Mouse (Mus musculus): ENCODE measurements around the gene Phb2.
"Not testable (repeated sequence)": the region's sequence is repeated elsewhere in the genome, so short reads cannot be mapped to it uniquely, and the experiment has no call there.

The Phb2 gene

GRCm38 (mm10) chr6:124711824-124712782 is at the start of gene Phb2, which contains the start of gene Emg1:
Gene Phb2, plus strand, starts transcription at chr6:124712336.
Gene Emg1, minus strand, starts transcription at chr6:124712178.
- peak; percentile 99 for DNase-seq (ENCODE audit: low spot score)

DNA sequence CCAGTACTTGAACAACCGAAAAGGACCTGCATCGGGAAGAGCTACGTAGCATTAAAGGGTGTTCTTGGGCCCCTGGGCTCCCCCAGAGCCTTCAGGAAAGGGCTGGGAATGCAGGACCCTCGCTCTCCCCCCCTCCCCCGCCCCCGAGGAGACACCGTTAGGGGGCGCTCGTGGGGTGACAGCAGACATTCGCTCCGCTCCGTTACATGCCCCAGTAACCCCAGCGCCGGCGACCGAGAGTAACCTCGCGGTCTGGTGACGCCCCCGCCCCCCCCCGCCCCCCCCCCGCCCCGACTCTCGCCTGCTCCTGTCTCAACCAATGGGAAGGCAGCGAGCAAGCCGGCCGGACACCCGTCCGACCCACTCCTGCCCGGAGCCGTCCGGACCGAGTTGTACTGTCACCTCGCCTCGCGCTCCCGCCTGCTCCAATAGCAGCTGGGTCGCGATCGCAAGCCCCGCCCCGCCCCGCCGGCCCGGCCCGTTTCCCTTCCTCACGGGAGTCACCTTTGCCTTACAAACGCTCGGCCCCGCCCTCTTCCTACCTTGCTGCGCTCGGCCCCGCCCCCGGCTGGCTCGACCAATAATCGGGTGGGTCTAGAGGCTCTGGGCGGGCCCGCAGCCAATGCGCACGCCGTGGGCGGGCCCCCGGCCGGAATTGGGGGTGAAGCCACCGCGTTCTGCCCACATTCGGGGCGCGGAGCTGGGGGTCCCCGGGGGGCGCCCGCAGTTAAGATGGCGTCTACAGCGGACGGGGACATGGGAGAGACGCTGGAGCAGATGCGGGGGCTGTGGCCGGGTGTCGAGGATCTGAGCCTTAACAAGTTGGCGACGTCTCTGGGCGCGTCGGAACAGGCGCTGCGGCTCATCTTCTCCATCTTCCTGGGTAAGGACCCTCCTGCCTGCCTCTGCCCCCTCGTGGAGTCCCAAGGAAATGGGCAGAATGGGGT is 49.4 kb upstream of the Phb2 start, which contains the start of gene Lpcat3:
Gene Lpcat3, plus strand, starts transcription at position 551 of the 947 bp plus-strand sequence.
- peak; percentile 98 for DNase-seq (ENCODE audit: low spot score)

GRCm38 (mm10) chr6:124663424-124663795 is 48.7 kb upstream of the Phb2 start:
- no peak for DNase-seq (ENCODE audit: low spot score)

DNA sequence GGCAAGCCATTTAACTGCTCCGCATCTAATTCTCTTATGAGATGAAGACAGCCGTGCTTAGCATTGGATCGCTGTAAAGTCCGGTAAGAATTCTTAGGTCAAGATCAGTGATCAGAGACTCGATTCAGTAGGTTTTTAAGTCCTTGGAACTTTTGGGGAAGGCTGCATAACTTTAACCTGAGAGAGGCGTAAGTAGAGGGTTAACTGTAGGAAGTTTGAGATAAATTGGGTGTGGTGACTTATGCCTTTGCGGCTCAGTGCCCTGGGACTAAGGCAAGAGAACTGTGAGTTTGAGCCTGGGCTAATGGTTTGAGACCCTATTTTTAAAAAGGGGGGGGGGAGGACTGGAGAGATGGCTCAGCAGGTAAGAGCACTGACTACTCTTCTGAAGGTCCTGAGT is 47.9 kb upstream of the Phb2 start:
- no peak for DNase-seq (ENCODE audit: low spot score)

DNA sequence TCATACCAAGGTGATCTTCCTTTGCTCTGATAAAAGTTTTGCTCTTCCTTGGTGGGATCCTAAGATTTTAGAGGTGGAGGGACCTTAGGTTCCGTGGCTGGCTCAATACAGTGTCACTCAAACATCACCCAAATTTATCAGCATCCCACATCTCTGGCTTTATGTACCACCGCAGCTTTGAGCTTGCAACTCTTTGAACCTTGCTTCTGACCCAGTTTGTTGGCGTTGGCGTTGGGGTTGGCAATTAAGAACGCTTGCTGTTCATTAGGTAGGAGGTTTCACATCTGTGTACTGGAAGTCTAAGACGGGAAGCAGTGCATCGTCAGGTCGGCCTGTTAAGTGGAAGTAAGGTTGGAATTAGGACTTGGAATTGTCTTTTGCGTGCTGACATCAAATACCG is 47.1 kb upstream of the Phb2 start:
- DNase-seq (ENCODE audit: low spot score), result no peak

- no peak for DNase-seq (ENCODE audit: low spot score)
These were observed 42.8 kb upstream of the Phb2 start for GRCm38 (mm10) chr6:124669234-124669859.

- DNase-seq (ENCODE audit: low spot score), result no peak
These were observed 41.7 kb upstream of the Phb2 start for GRCm38 (mm10) chr6:124670281-124670900.

DNA sequence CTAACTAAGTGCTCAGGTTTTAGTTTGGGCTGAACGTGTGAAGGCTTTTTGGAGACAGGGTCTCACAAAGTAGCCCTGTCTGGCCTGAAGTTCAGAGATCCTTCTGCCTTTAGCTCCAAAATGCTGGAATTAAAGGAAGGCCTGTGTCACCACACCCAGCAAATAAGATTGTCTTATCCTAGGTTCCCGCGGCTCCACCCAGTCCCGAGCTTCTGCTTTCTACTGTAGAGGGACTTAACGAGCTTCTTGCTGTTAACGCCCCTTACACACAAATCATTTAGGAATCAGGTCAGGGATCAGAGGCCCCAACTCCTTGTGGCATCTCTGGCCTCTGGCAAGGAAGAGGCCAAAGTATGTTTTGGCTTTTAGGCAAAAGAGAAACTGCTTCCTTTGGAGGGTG is 40.0 kb upstream of the Phb2 start:
- no peak for DNase-seq (ENCODE audit: low spot score)

- no peak for DNase-seq (ENCODE audit: low spot score)
These were observed 38.5 kb upstream of the Phb2 start for GRCm38 (mm10) chr6:124673619-124674018.

DNA sequence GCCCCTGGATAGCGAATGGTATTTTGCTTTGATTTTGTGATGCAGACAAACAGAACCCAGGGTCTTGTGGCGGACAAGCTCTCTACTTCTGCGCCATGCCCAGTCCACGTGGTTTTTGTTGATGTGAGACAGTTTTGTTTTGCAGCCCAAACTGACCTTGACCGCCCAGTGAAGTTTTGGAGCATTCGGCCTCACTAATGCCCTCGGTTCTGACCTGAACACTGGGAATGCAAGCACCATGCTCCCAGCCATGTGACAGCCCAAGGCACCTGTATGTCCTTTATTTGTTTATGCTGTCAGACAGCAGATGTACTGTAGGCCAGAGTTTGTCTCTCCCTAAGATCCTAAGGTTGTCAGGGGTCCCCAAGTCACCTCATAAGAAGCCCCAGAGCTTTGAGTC is 37.5 kb upstream of the Phb2 start:
- DNase-seq (ENCODE audit: low spot score), result no peak

GRCm38 (mm10) chr6:124676171-124676570 is 36.0 kb upstream of the Phb2 start:
- DNase-seq (ENCODE audit: low spot score), result no peak

GRCm38 (mm10) chr6:124678769-124679168 is 33.4 kb upstream of the Phb2 start:
- no peak for DNase-seq (ENCODE audit: low spot score)

- no peak for DNase-seq (ENCODE audit: low spot score)
These were observed 32.6 kb upstream of the Phb2 start for GRCm38 (mm10) chr6:124679486-124679885.

DNA sequence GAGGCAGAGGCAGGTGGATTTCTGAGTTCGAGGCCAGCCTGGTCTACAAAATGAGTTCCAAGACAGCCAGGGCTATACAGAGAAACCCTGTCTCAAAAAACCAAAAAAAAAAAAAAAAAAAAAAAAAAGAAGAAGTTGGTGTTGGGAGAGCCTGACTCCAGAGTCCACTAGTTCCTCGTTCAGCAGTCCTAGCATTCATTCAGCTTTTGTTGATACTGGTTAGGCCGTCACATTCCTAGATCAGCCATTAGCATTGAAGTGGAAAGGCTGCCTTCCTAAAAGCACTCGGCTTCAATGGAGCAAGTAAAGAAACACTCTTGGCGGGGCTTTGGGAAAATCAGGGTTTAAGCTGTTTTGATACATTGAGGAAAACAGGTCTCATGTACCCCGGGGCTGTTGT is 29.8 kb upstream of the Phb2 start:
- not testable (repeated sequence) for DNase-seq (ENCODE audit: low spot score)

GRCm38 (mm10) chr6:124683591-124684417 is 28.3 kb upstream of the Phb2 start:
- DNase-seq (ENCODE audit: low spot score), result peak; percentile 57

GRCm38 (mm10) chr6:124685606-124686386 is 26.3 kb upstream of the Phb2 start:
- no peak for DNase-seq (ENCODE audit: low spot score)

GRCm38 (mm10) chr6:124686644-124687043 is 25.5 kb upstream of the Phb2 start:
- not testable (repeated sequence) for DNase-seq (ENCODE audit: low spot score)

GRCm38 (mm10) chr6:124688151-124688758 is 23.9 kb upstream of the Phb2 start:
- no peak for DNase-seq (ENCODE audit: low spot score)

DNA sequence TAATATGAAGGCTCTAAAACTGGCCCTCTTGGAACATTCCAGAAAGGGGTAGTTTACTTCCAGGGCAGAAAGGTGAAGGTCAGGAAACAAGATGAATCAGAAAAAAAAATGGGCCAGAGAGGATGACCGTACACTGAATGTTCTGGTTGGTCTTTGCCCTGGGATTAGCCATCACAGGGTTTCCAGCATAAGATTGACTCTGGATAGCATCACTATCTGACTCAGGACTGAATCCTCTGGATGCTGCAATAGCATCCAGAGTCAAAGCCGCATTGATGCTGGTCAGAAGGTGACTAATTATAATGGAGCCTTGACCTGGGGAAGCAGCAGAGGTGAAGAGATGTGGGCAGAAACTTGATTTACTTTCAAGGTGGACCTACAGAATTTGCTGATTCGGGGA is 23.1 kb upstream of the Phb2 start:
- DNase-seq (ENCODE audit: low spot score), result no peak

Data from urinary bladder, postnatal 25 days (tissue).